Mouse (Mus musculus) naive thymus-derived CD4-positive, alpha-beta T cell, adult 5 months (primary cell): ENCODE data around the gene Brwd3. TPM values are rescaled to one million over a fixed set of nuclear protein-coding genes. Genes with fewer than 3 reads are reported as not detected.

ENCODE experiments used
- polyA plus RNA-seq: library from polyadenylated mRNA; unstranded; fragments of 100-300 nt; shearing (Covaris generic); gene quantifications from one replicate; pipeline ENCODE4 v1.2.1, GENCODE M21; 2017

The Brwd3 gene
- 3.1 TPM for polyA plus RNA-seq

DNA sequence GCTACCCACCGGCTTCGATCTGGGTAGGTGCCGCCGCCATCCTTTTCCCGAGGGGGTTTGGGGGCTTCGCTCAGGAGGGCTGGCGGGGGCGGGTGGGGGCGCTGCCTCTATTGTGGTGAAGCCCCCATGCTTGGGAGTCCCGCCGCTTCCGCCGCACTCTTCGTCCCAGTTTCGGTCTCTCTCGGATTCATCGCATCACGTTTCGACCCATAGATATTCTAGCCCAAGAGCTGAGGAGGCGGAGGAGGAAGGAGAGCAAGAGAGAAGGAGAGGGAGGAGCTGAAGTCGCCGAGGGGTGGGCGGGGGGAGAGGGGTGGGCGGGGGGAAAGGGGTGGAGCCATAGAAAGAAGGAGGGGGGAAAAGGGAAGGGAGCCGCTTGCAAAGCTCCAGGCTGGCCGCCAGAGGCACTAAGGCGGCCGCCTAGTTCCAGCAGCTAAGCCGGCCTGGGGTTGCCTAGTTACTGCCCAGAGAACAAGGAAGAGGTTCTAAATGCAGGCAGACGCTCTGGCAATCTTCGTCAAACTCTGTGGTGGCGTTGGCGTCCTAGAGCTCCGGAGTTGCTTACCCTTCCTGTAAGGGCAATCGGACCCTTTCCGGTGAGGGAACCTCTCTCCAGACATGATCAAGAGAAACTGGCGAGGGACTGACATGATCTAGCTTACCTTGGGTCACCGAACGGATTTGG is at the start of gene Brwd3:
Gene Brwd3, minus strand, starts transcription at position 283 of the 685 bp plus-strand sequence.

Other genes with a start within 250 kb of the Brwd3 start
- not detected for gene Gm379, start 169.5 kb downstream of the Brwd3 start, polyA plus RNA-seq
- gene Hmgn5, start 179.0 kb upstream of the Brwd3 start, polyA plus RNA-seq = 14.3 TPM